Mouse (Mus musculus) erythroblast, adult 5-6 weeks (primary cell): ENCODE measurements around the gene Fam107b. TPM values are rescaled to one million over a fixed set of nuclear protein-coding genes. Genes with fewer than 3 reads are reported as not detected.

Source experiments
- ATAC-seq: replicated peaks from 2 replicates; pipeline ENCODE4 v1.8.0; 2016; ENCODE audit warnings: moderate number of reproducible peaks, mild to moderate bottlenecking, moderate TSS enrichment, inconsistent platforms; ENCODE audit not compliant: poor library complexity, low FRiP score, severe bottlenecking
- total RNA-seq, 2 experiments: library from RNA; stranded (forward) in 1 of 2; stranded (reverse) in 1 of 2; fragments of 150-400 nt in 1 of 2; fragments of 200-764, 138-1000 nt in 1 of 2; gene quantifications; 2 replicates each; pipeline versions ENCODE4 v1.2.3 to v1.2.4; 2015 to 2017; ENCODE audit warnings: low replicate concordance in 2 of 2

Gene Fam107b
- total RNA-seq, 2 experiments from 2014 or later = 136 to 180 TPM

- ATAC-seq = no peak
Measured at GRCm38 (mm10) chr2:3602599-3602998, 32.3 kb downstream of the Fam107b start.

GRCm38 (mm10) chr2:3603181-3603580, 32.9 kb downstream of the Fam107b start:
- ATAC-seq = no peak

DNA sequence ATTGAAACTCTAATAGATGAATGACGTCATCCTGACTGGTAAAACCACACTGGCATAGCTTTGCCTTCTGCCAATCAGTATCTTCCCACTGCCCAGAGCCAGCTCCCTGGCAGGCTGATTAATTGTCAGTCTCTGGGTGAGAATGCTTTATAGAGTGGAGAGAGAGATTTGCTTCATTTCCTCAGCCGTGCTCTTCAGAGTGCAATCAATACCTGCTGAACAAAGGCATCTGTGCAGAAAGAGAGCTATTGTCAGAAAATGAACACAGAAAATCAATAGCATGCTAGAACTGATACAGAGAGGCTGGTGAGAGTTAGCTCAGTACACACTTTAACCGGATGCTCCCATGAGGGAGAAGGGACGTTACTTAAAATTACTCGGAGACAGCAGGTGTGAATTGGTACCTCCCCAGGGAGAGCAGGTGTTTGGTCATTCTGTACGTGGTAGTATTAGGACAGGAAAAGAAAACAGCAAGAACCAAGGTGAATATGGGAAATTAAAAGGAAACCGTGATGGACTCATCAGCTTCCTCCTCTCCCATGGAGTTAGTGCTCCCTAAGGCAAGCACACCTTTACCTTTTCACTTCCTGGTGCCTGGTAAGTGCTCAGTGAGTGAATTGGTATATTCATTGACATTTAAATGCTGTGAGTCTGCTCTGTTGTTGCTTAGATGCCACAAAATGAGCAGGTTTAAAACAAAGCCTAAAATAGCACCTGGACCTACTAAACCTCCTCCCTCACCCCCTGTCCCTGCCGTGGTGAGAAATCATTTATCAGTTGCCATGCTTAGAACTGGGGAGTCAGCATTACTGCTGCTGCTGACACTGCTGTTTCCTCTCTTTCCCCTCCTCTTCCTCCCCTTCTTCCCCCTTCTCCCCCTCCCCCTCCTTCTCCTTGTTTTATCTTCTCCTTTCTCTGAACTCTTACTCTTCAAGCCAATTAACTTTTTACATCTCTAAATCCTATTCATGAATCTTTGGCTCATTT, 38.9 kb downstream of the Fam107b start:
- ATAC-seq = no peak

- ATAC-seq = no peak
Measured at GRCm38 (mm10) chr2:3618446-3618845, 48.2 kb downstream of the Fam107b start.

GRCm38 (mm10) chr2:3621568-3621967, 51.3 kb downstream of the Fam107b start:
- no peak for ATAC-seq

DNA sequence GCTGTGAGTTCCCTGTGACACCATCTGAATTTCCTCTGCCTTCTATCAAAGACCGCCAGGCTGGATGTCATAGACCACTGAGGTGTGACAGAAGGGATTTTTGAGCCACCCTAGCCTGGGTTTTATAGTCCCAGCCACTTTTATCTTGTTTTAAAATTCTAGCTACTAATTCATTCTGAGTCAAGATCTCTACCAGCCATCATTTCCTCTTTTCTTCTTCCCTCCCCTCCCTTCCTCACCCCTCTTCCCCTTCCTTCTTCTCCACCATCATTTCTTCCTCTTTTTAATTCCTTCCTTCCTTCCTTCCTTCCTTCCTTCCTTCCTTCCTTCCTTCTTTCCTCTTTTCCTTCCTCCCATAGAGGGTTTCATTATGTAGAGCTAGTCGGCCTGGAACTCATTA, 51.9 kb downstream of the Fam107b start:
- no peak for ATAC-seq

DNA sequence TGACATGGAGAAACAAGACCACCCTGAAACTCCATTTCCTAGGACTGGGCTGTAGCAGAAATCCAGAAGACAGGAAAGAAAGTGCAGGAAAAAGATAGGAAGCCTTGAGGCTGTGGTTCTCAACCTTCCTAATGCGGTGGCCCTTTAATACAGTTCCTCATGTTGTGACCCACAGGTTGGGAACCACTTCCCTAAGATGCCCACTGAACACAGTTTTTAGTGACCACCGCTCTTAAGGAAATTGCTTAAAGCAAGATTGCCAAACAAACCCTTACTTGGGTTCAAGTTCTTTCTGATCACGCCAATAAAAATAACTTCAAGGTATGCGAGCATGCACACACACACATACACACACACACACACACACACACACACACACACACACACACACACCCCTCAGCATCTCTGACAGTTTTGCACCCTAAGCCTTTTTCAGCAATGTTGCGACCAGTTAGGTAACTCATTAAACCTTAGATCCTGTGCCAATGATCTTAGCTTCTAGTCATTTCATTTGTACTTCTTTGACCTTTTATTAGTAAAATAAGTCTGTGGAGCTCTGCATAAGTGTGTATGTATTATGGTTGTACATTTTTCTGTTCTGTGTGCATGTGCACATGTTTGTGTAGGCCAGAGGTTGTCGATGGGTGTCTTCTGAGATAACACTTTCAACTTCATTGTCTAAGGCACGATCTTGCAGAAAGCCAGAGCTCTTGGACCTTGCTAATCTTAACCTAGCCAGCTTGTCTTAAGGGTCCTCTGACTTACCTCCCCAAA, 53.1 kb downstream of the Fam107b start:
- ATAC-seq = no peak

DNA sequence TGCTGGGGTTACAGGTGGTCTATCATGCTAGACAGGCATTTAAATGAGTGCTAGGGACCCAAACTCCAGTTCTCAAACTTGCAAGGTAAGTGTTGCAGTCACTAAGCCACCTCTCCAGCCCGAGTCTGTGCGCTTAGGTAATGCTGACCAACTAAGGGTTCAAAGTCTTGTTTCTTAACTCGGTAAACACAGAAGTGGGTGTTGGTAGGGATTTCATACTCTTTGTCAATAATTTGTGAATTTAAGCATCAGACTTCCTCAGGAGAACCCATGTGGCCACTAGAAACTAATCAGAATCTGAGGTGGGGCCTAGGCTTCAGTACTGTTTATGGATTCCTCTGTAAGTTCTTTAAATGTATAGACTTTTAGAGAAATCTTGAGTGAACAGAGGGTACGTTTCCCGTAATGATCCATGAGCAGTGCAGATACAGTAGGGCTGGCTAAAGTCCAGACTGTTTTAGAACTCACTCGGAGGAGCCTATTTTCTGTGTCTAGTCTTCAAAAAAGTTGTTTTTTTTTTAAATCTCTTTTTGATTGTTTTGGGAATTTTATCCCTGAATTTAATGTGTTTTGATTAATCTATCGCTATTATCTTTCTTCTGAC, 53.8 kb downstream of the Fam107b start:
- ATAC-seq = no peak

GRCm38 (mm10) chr2:3629096-3629495, 58.8 kb downstream of the Fam107b start:
- ATAC-seq = no peak

- 0 out of 2 replicates have a peak, but pooled peaks have one; percentile 52 for ATAC-seq
Measured at GRCm38 (mm10) chr2:3629741-3630140, 59.5 kb downstream of the Fam107b start.

DNA sequence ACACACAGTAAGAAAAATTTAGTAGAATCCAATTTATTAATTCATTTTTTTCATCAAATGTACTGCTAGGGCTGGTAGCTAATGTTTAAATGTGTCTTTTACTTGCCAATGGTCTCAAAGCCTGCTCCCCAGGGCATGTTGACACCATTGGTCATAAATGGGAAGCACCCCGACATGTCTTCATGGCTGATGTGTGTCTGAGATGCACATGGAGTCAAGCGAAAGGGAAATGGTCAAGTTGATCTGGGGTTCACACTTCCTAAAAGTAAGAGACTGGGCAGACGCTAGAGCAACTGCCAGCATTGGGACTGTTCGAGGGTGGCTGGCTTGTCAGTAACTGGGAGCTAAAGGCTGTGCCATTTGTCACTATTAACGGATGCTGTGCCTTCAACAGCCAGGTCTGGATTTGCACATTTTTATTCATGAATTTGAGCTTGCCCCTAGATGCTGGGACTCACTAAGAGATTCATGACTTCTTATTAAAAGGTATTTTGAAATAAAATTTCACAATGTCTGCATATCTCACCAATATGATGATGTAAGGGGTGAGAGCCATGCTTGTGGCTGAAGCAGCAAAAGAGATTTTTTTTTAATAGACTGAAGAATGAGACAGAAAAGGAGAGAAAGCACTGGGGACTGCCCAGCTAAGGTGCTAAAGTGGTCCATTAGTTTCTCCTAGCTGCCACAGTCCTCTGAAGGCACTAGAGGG, 60.6 kb downstream of the Fam107b start:
- no peak for ATAC-seq

DNA sequence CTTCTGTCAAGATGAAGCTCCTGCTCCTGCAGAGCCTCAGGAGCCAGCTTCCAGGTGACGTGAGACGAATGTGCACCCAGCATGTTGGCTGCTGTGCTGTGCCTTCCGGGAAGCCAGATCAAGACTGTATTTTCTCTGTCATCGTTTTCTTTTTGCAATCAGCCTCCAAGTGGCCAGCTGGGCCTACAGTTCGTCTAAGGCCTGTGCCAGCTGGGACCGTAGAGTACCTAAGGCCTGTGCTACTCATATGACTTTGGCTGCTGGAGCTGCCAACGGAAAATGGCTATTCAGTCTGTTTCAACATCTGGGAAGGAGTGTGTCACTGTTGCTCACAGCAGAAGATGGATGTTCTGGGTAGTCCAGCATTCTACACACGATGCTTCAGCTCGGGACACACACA, 62.8 kb downstream of the Fam107b start:
- ATAC-seq = no peak

- no peak for ATAC-seq
Measured at GRCm38 (mm10) chr2:3636771-3637170, 66.5 kb downstream of the Fam107b start.

DNA sequence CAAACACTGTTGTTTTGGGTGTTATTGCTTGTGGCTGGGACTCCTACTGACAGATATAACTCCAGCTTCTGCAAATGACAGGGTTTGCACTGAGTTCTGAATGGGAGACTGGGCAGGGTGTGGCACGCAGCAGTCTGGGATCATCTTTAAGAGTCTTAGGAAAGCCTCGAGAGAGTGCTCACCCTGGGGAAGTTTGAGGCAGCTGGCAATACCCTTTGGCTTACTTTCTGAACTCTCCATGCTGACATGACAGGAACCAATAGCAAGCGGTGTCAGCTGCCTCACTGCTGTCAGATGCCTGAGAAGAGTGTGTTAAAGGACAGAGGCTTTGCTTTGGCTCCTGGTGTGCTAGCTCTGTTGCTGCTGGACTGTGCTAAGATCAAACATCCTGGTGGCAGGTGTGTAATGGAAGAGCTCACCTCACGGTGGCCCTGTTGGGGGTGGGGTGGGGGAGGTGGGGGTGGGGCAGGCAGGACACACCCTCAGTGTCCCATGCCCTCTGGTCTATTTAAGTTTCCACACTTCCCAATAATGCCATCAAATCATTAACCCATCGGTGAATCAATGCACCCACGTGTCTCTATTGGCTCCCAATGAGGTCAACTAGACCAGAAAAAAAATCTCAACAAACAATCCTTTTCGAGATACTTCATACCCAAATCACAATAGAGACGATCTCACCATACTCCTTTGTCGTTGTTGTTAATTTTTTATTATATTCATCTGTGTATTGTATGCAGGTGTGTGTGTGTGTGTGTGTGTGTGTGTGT, 70.9 kb downstream of the Fam107b start:
- ATAC-seq = no peak

- no peak for ATAC-seq
Measured at GRCm38 (mm10) chr2:3642949-3643348, 72.7 kb downstream of the Fam107b start.

DNA sequence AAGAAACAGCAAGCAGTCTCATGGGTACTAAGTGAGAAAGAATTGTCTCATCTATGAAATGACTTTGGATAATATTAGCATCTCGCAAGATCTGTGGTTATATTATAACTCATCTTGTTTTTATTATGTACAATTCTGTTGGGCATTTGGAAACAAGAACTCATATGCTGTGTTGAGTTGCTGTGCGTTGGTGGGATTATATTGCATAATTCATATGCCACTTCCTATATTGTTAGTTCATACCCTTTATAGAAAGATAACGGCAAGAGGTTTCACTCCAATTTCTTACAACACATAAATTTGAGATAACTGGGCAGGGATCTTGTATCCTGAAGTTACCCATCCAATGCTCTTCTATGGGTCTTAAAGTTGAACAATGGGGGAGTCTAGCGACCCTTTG, 75.5 kb downstream of the Fam107b start:
- ATAC-seq = no peak

GRCm38 (mm10) chr2:3649171-3649570, 78.9 kb downstream of the Fam107b start:
- no peak for ATAC-seq

- ATAC-seq = no peak
Measured at GRCm38 (mm10) chr2:3654606-3655005, 84.3 kb downstream of the Fam107b start.

- ATAC-seq = no peak
Measured at GRCm38 (mm10) chr2:3656091-3656490, 85.8 kb downstream of the Fam107b start.
